Mouse (Mus musculus) gastrocnemius, postnatal 25 days (tissue): ENCODE measurements at regions not wholly inside any gene's neighbourhood (a gene's known extent, or its start where the extent isn't known, plus 50 kb on each side); places are given as distances from the start of the nearest gene placed in this dataset.

Experiments
- DNase-seq: peaks from one replicate; pipeline ENCODE4 v3.0.0; 2022

DNA sequence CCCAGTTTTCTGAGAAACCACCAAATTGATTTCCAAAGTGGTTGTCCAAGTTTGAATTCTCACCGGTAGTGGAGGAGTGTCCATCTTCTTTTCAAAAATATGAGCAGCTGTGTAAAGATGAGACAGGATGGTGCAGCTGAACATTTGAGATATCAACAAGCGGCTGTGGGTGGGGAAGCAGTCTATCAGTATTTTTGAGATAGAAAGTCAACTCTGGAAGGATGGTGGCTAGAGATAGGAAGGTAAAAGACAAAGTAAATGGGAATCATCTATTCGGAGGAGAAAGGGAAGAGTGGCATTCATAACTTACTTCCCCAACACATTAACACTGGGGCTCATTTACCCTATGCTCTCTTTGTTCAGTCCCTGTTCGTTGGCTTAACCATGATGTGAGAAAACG, 146.9 kb upstream of the Gmnc start:
- DNase-seq, result no peak

DNA sequence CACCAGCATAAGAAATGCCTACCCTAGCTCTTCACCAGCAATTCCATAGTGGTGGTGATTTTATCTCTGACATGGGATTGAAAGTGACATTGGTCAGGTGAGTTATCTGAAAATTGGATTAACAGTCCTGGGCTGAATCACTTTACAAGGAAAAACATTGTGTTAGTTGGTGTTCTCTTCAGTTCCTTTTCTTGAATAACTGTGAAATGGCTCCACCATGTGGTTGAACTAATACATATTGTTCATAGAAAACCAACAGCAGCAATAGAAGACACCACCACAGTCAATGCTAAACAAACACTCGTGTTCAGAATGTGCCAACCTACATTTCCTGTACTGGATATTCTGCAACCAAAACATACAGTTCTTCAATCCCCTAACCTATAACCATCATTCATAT, 147.5 kb upstream of the Gmnc start:
- DNase-seq, result no peak

- no peak for DNase-seq
Measured at GRCm38 (mm10) chr16:27140037-27140436, 148.6 kb upstream of the Gmnc start.

DNA sequence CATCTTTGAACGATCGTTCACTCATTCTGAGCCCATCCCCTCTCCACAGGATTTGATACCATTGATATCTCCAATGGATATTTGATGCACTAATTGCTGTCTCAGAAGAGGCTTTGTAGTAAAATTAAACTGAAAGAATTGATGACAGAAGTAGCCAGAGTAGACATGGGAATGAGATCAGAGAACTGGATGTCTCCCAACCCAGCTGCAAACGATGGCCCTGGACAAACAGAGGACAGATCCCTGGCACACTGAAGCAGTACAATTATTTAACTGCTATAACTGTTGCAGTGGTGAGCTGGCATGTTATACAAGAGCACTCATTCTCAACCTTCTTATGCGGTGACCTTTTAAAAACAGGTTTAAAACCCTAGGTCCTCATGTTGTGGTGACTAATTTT, 151.5 kb upstream of the Ostn start:
- peak; percentile 9 for DNase-seq

GRCm38 (mm10) chr16:27195650-27196049, 111.6 kb upstream of the Ostn start:
- peak; percentile 40 for DNase-seq
